8 mouse cellular contexts compared by ENCODE assay signal in genomic region chr4:133085011-133085782, GRCm38 (mm10). TPM values are rescaled to one million over a fixed set of nuclear protein-coding genes. Genes with fewer than 3 reads are reported as not detected.
DNase-seq lines count a peak whose midpoint lies in the region; ATAC-seq and TF ChIP-seq lines count a peak whose summit lies in the region.

No protein-coding gene starts in this region.

- peak overlapping the region; percentile 87 for H3K27ac ChIP-seq in embryonic facial prominence, embryonic 15.5 days (replicated peaks)
- peak overlapping the region; percentile 80 for H3K27ac ChIP-seq in hindbrain, embryonic 14.5 days
- H3K27ac ChIP-seq in midbrain, embryonic 12.5 days (replicated peaks): peak overlapping the region; percentile 74
- peak overlapping the region; percentile 92 for H3K27ac ChIP-seq in stomach, postnatal 0 days (replicated peaks)

- peak overlapping the region; percentile 41 for H3K4me3 ChIP-seq in embryonic facial prominence, embryonic 15.5 days (replicated peaks)
- H3K4me3 ChIP-seq in hindbrain, embryonic 14.5 days (replicated peaks; ENCODE audit: low read length): peak overlapping the region; percentile 33
- H3K4me3 ChIP-seq in midbrain, embryonic 12.5 days: peak overlapping the region; percentile 39
- peak overlapping the region; percentile 40 for H3K4me3 ChIP-seq in stomach, postnatal 0 days (ENCODE audit: low read depth, low read length)

- H3K36me3 ChIP-seq in embryonic facial prominence, embryonic 15.5 days: peaks cover 8% of the 10 kb centered on the region; the same call in 1 of the 2 replicates
- peaks cover under 1% of the 10 kb centered on the region; the same call in 1 of the 2 replicates for H3K36me3 ChIP-seq in hindbrain, embryonic 14.5 days (replicated peaks; ENCODE audit: control insufficient read depth, insufficient read depth)
- no peaks in the 10 kb centered on the region for H3K36me3 ChIP-seq in midbrain, embryonic 12.5 days
- H3K36me3 ChIP-seq in stomach, postnatal 0 days (ENCODE audit: control insufficient read depth, insufficient read depth, low read length): no peaks in the 10 kb centered on the region

- H3K4me1 ChIP-seq in embryonic facial prominence, embryonic 15.5 days: peaks cover 61% of the 10 kb centered on the region
- H3K4me1 ChIP-seq in hindbrain, embryonic 14.5 days (replicated peaks; ENCODE audit: control insufficient read depth, insufficient read depth, low read length): peaks cover 40% of the 10 kb centered on the region
- H3K4me1 ChIP-seq in midbrain, embryonic 12.5 days: peaks cover 47% of the 10 kb centered on the region
- peaks cover 22% of the 10 kb centered on the region for H3K4me1 ChIP-seq in stomach, postnatal 0 days (replicated peaks; ENCODE audit: control insufficient read depth, insufficient read depth)

- H3K9me3 ChIP-seq in embryonic facial prominence, embryonic 15.5 days (replicated peaks): no peaks in the 10 kb centered on the region
- H3K9me3 ChIP-seq in hindbrain, embryonic 14.5 days (ENCODE audit: control insufficient read depth, low read length): no peaks in the 10 kb centered on the region
- H3K9me3 ChIP-seq in midbrain, embryonic 12.5 days: no peaks in the 10 kb centered on the region
- no peaks in the 10 kb centered on the region for H3K9me3 ChIP-seq in stomach, postnatal 0 days (ENCODE audit: control insufficient read depth, low read length)

- intact Hi-C loops in left cerebral cortex, postnatal 14 days (cut with DNase I): no loop called here

- peak; percentile 52 for DNase-seq in gastrocnemius, postnatal 10 days
- no peak for DNase-seq in gastrocnemius, adult 18-20 months (ENCODE audit: low spot score)
- DNase-seq in adrenal gland, postnatal 14 days: peak; percentile 79
- peak; percentile 68 for DNase-seq in hindbrain, embryonic 14.5 days (ENCODE audit: low spot score)
- peak; percentile 67 to 78 for DNase-seq in left cerebral cortex, postnatal 14 days (ENCODE audit: low spot score in 2 of 2)
- DNase-seq in stomach, postnatal 0 days (ENCODE audit: low spot score): peak; percentile 89

- peak overlapping the region; percentile 94 for H3K4me2 ChIP-seq in embryonic facial prominence, embryonic 15.5 days (replicated peaks)
- peak overlapping the region; percentile 87 for H3K4me2 ChIP-seq in hindbrain, embryonic 14.5 days (replicated peaks)
- peak overlapping the region; percentile 76 for H3K4me2 ChIP-seq in midbrain, embryonic 12.5 days (replicated peaks)
- H3K4me2 ChIP-seq in stomach, postnatal 0 days (replicated peaks; ENCODE audit: low read depth): peak overlapping the region; percentile 74

- peak; percentile 32 for ATAC-seq in embryonic facial prominence, embryonic 15.5 days (ENCODE audit: insufficient number of reproducible peaks, low FRiP score, low TSS enrichment, low read depth)
- peak; percentile 51 for ATAC-seq in hindbrain, embryonic 14.5 days (ENCODE audit: low FRiP score)
- 0 out of 2 replicates have a peak, but pooled peaks have one; percentile 23 for ATAC-seq in midbrain, embryonic 12.5 days (ENCODE audit: low FRiP score, low read depth)
- ATAC-seq in stomach, postnatal 0 days (ENCODE audit: low FRiP score, low TSS enrichment): peak; percentile 78

- no peak for TF ChIP-seq EP300 in stomach, postnatal 0 days (optimal IDR thresholded peaks at IDR 0.05)

- no peak for TF ChIP-seq CTCF in stomach, postnatal 0 days (IDR thresholded peaks at IDR 0.05; ENCODE audit: low read depth)

- 1% methylated on average over 53 of the region's 53 CpGs for WGBS in embryonic facial prominence, embryonic 15.5 days
- under 1% methylated on average over 53 of the region's 53 CpGs for WGBS in hindbrain, embryonic 14.5 days
- WGBS in midbrain, embryonic 12.5 days: under 1% methylated on average over 50 of the region's 53 CpGs
- 2% methylated on average over 41 of the region's 53 CpGs for WGBS in stomach, postnatal 0 days

- no peaks in the 10 kb centered on the region for H3K27me3 ChIP-seq in embryonic facial prominence, embryonic 15.5 days
- H3K27me3 ChIP-seq in hindbrain, embryonic 14.5 days (ENCODE audit: control insufficient read depth, insufficient read depth, low read length): no peaks in the 10 kb centered on the region
- peaks cover 21% of the 10 kb centered on the region for H3K27me3 ChIP-seq in midbrain, embryonic 12.5 days
- H3K27me3 ChIP-seq in stomach, postnatal 0 days (ENCODE audit: control insufficient read depth, insufficient read depth, low read length): no peaks in the 10 kb centered on the region

- peak overlapping the region; percentile 21 for H3K9ac ChIP-seq in embryonic facial prominence, embryonic 15.5 days
- peak overlapping the region; percentile 59 for H3K9ac ChIP-seq in hindbrain, embryonic 14.5 days
- H3K9ac ChIP-seq in midbrain, embryonic 12.5 days (replicated peaks): peak overlapping the region; percentile 39
- peak overlapping the region; percentile 57 for H3K9ac ChIP-seq in stomach, postnatal 0 days (ENCODE audit: low read length)

RNA-seq across cellular contexts. Expression of gene Wasf2, which starts 45.1 kb away (rescaled TPM):
- total RNA-seq in gastrocnemius, postnatal 10 days (2021): 10 to 100 TPM; 73.1 to 88.7 TPM
- total RNA-seq in gastrocnemius, adult 18-20 months (2021): 10 to 100 TPM; 29.1 to 33.3 TPM
- total RNA-seq in adrenal gland, postnatal 14 days (2021): 117 and 150 TPM in 2 replicates
- polyA plus RNA-seq in embryonic facial prominence, embryonic 15.5 days (2015; fragmentation: Nextera tagmentation; extraction: Ambion mirVana): 116 and 118 TPM in 2 replicates
- polyA plus RNA-seq in hindbrain, embryonic 14.5 days (2014; fragmentation: Nextera tagmentation; extraction: Ambion mirVana): 21.0 and 23.9 TPM in 2 replicates
- total RNA-seq in left cerebral cortex, postnatal 14 days (2021): 10 to 100 TPM; 27.3 to 34.8 TPM
- polyA plus RNA-seq in midbrain, embryonic 12.5 days (2016; fragmentation: Nextera tagmentation; extraction: Ambion mirVana): 43.5 and 50.0 TPM in 2 replicates
- 71.4 and 84.2 TPM in 2 replicates for polyA plus RNA-seq in stomach, postnatal 0 days (2015; fragmentation: Nextera tagmentation; extraction: Ambion mirVana)

Comparison
In these comparisons a context has a peak if more than half of its experiments do, and no peak if none do; other contexts are left out.
1. ATAC-seq: peak in every context shown above with its lines; median percentile 78 in stomach, postnatal 0 days; 51 in hindbrain, embryonic 14.5 days; 32 in embryonic facial prominence, embryonic 15.5 days; 23 in midbrain, embryonic 12.5 days.